Mouse (Mus musculus) liver, embryonic 14.5 days (tissue): ENCODE data around the gene Wnt11.

Experiments
- CTCF ChIP-seq: IDR thresholded peaks from 2 replicates; pipeline ENCODE4 v1.5.1; 2016; ENCODE audit warnings: antibody characterized with exemption, low read depth, control low read depth
- EP300 ChIP-seq: IDR thresholded peaks from 2 replicates; pipeline ENCODE4 v1.6.1; 2016; ENCODE audit warnings: antibody characterized with exemption, low read depth

- TF ChIP-seq CTCF (no peak), EP300 (no peak)
Observed at GRCm38 (mm10) chr7:98841802-98842201, 6.9 kb downstream of the Wnt11 start.
